Mouse (Mus musculus) forebrain, embryonic 16.5 days (tissue): ENCODE data around the gene Ckmt1. TPM values are rescaled to one million over a fixed set of nuclear protein-coding genes. Genes with fewer than 3 reads are reported as not detected.
A peak's percentile ranks its signal among the peaks of the same experiment; 100 is the strongest.

Source experiments
- ATAC-seq: fragments of 200-750 bp; cut with Nextera tagmentation; 2 replicates; pipeline ENCODE4 v1.8.0; 2017; ENCODE audit warnings: mild to moderate bottlenecking, moderate library complexity
- H3K27ac ChIP-seq: fragments of 300-500 bp; sonication (generic); 2 replicates; pipeline ENCODE4 v1.5.1; 2014; ENCODE audit warnings: low read length, control low read depth
- H3K27me3 ChIP-seq: fragments of 300-500 bp; sonication (generic); replicated peaks from 2 replicates; pipeline ENCODE4 v1.6.1; 2014; ENCODE audit warnings: low read length; ENCODE audit not compliant: control insufficient read depth, insufficient read depth
- H3K36me3 ChIP-seq: fragments of 300-500 bp; sonication (generic); 2 replicates; pipeline ENCODE4 v1.6.1; 2014; ENCODE audit not compliant: control insufficient read depth, insufficient read depth
- H3K4me1 ChIP-seq: fragments of 300-500 bp; sonication (generic); replicated peaks from 2 replicates; pipeline ENCODE4 v1.6.1; 2014; ENCODE audit warnings: low read length; ENCODE audit not compliant: control insufficient read depth, insufficient read depth
- H3K4me2 ChIP-seq: fragments of 300-500 bp; sonication (generic); 2 replicates; pipeline ENCODE4 v1.6.1; 2014; ENCODE audit warnings: mild to moderate bottlenecking, low read length, control low read depth
- H3K4me3 ChIP-seq: fragments of 300-500 bp; sonication (generic); replicated peaks from 2 replicates; pipeline ENCODE4 v1.5.1; 2014; ENCODE audit warnings: mild to moderate bottlenecking, low read length, control low read depth
- H3K9ac ChIP-seq: fragments of 300-500 bp; sonication (generic); replicated peaks from 2 replicates; pipeline ENCODE4 v1.6.1; 2014; ENCODE audit warnings: low read depth, low read length, control low read depth
- H3K9me3 ChIP-seq: fragments of 300-500 bp; sonication (generic); 2 replicates; pipeline ENCODE4 v1.6.1; 2016; ENCODE audit warnings: low read length; ENCODE audit not compliant: control insufficient read depth
- WGBS: fragments of 180-500 bp; shearing (Covaris S2); extraction: QIAGEN DNeasy Blood & Tissue Kit; methylation state at CpG from one replicate; pipeline ENCODE4 v1.1.7; 2014; 5-methylcytosine and 5-hydroxymethylcytosine counted together
- polyA plus RNA-seq: library from polyadenylated mRNA; unstranded; fragments of >200 nt; fragmentation: Nextera tagmentation; extraction: Ambion mirVana; gene quantifications from 2 replicates; pipeline ENCODE4 v1.2.1, GENCODE M21; 2015

Ckmt1 gene
- 26.3 and 35.7 TPM in 2 replicates for polyA plus RNA-seq

DNA sequence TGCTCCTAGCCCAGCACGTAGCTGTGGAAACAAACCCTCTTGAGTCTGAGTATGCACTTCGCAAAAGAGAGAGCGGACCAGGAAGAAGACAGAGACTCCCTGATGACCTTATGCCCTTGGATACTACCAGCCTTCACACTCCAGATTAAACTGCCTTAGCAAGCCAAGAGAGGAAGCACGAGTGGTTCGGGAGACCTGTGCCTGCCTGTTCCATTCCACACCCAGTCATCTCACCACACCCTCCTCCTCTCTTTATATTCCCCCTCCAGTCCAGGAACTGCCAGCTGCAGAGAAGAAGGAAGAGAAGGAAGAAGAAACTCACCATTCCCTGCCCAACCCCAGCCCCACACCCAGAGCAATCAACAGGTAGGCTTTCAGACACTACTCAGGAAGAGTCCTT lies at the start of gene Ckmt1:
Ckmt1 (plus strand) TSS at position 221 of the 400 bp plus-strand sequence.
- Histone ChIP-seq H3K27ac (no peak within 1 kb of the TSS), H3K9ac (peak within 1 kb of the TSS; percentile 62), H3K9me3 (no peaks in the 10 kb centered on the region), H3K36me3 (no peaks in the 10 kb centered on the region), H3K4me2 (peak within 1 kb of the TSS; percentile 62), H3K27me3 (peaks cover 13% of the 10 kb centered on the region), H3K4me3 (peak within 1 kb of the TSS; percentile 53), H3K4me1 (peaks cover 14% of the 10 kb centered on the region)
- 47% methylated on average over 5 of the region's 5 CpGs for WGBS
- no peak for ATAC-seq

GRCm38 (mm10) chr2:121308997-121309416 lies 48.5 kb upstream of the Ckmt1 start:
- no peaks in the 10 kb centered on the region for H3K4me1 ChIP-seq
- H3K4me3 ChIP-seq, result no peak overlapping the region
- no peak overlapping the region for H3K9ac ChIP-seq
- H3K9me3 ChIP-seq, result no peaks in the 10 kb centered on the region
- 49% methylated on average over 5 of the region's 5 CpGs for WGBS
- no peak for ATAC-seq
- no peak overlapping the region for H3K27ac ChIP-seq
- H3K36me3 ChIP-seq, result 0 out of 2 replicates have a peak, but pooled peaks cover 5% of the 10 kb centered on the region
- H3K27me3 ChIP-seq, result no peaks in the 10 kb centered on the region
- no peak overlapping the region for H3K4me2 ChIP-seq

DNA sequence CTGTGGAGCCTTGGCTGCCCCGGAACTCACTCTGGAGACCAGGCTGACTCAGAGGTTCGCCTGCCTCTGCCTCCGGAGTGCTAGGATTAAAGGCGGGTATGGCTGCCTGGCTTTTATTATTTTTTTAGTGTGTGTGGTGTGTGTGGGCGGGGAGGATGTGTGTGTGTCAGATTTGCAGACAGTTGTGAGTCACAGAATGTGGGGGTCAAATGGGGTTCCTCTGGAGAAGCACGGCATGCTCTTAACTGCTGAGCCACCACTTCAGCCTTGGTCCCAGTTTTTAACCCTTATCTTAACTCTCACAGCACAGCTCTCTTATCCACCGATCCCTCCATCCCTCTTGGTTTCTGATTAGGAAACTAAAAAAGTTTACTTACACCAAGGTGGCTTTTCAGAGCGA lies 41.2 kb upstream of the Ckmt1 start:
- Histone ChIP-seq H3K4me1 (no peaks in the 10 kb centered on the region), H3K9me3 (no peaks in the 10 kb centered on the region), H3K27me3 (no peaks in the 10 kb centered on the region), H3K27ac (no peak overlapping the region), H3K36me3 (no peaks in the 10 kb centered on the region), H3K4me2 (no peak overlapping the region), H3K4me3 (no peak overlapping the region), H3K9ac (no peak overlapping the region)
- WGBS, result 85% methylated on average over 8 of the region's 8 CpGs
- no peak for ATAC-seq

DNA sequence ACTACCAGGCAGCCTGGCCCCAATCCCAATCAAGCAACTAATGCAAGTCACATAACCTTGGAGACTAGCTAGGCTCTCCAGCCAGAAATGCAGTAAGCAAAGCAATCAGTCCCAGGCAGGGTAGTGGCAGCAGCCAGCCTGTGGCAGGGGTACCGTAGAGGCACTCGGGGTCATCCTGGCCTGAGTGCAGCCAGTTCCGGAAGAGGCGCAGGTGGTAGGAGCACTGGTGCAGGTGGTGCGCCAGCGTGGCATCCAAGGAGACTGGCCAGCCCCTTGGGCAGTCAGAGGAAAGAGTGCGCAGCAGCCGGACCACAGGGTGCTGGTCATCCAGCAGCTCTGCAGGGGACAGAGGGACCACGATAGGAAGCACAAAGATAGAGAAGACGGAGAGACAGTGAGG lies 34.5 kb upstream of the Ckmt1 start:
- no peak overlapping the region for H3K27ac ChIP-seq
- no peak overlapping the region for H3K9ac ChIP-seq
- no peaks in the 10 kb centered on the region for H3K36me3 ChIP-seq
- ATAC-seq, result no peak
- H3K27me3 ChIP-seq, result no peaks in the 10 kb centered on the region
- no peak overlapping the region for H3K4me2 ChIP-seq
- no peaks in the 10 kb centered on the region for H3K4me1 ChIP-seq
- H3K9me3 ChIP-seq, result no peaks in the 10 kb centered on the region
- no peak overlapping the region for H3K4me3 ChIP-seq
- WGBS, result 93% methylated on average over 10 of the region's 10 CpGs

GRCm38 (mm10) chr2:121323693-121324470 lies 33.6 kb upstream of the Ckmt1 start:
- Histone ChIP-seq H3K9ac (no peak overlapping the region), H3K4me2 (no peak overlapping the region), H3K9me3 (no peaks in the 10 kb centered on the region), H3K4me3 (no peak overlapping the region), H3K27me3 (no peaks in the 10 kb centered on the region), H3K36me3 (no peaks in the 10 kb centered on the region), H3K27ac (no peak overlapping the region), H3K4me1 (no peaks in the 10 kb centered on the region)
- no peak for ATAC-seq
- 84% methylated on average over 10 of the region's 10 CpGs for WGBS

- ATAC-seq, result no peak
- Histone ChIP-seq H3K4me3 (no peak overlapping the region), H3K9me3 (no peaks in the 10 kb centered on the region), H3K36me3 (no peaks in the 10 kb centered on the region), H3K4me1 (no peaks in the 10 kb centered on the region), H3K27me3 (no peaks in the 10 kb centered on the region), H3K4me2 (no peak overlapping the region), H3K9ac (no peak overlapping the region), H3K27ac (no peak overlapping the region)
- WGBS, result 93% methylated on average over 2 of the region's 2 CpGs
These were observed 28.0 kb upstream of the Ckmt1 start for GRCm38 (mm10) chr2:121329492-121329891.

DNA sequence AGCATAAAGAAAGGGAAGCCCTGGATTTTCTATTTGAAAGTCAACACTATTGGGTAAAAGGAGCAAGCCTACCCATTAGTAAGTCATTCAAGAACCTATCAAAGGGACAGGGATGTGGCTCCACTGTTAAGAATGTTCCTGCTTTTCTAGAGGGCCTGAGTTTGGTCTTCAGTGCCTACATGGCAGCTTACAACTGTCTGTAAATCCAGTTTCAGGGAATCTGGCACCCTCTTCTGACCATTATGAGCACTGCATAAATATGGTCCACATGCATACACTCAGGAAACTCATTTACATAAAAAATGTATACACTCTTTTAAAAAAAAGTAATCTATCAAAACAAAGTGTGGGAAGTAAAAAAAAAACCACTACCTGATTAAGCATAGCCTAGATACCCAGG lies 18.5 kb upstream of the Ckmt1 start:
- Histone ChIP-seq H3K36me3 (peaks cover 2% of the 10 kb centered on the region; the same call in 1 of the 2 replicates), H3K9me3 (no peaks in the 10 kb centered on the region), H3K9ac (no peak overlapping the region), H3K4me2 (no peak overlapping the region), H3K27me3 (no peaks in the 10 kb centered on the region), H3K27ac (no peak overlapping the region), H3K4me3 (no peak overlapping the region), H3K4me1 (no peaks in the 10 kb centered on the region)
- no peak for ATAC-seq

GRCm38 (mm10) chr2:121353156-121353555 lies 4.4 kb upstream of the Ckmt1 start:
- Histone ChIP-seq H3K4me2 (no peak overlapping the region), H3K9ac (no peak overlapping the region), H3K4me1 (peaks cover 7% of the 10 kb centered on the region), H3K9me3 (no peaks in the 10 kb centered on the region), H3K4me3 (no peak overlapping the region), H3K27ac (no peak overlapping the region), H3K27me3 (peaks cover 9% of the 10 kb centered on the region), H3K36me3 (no peaks in the 10 kb centered on the region)
- 77% methylated on average over 8 of the region's 8 CpGs for WGBS
- no peak for ATAC-seq

DNA sequence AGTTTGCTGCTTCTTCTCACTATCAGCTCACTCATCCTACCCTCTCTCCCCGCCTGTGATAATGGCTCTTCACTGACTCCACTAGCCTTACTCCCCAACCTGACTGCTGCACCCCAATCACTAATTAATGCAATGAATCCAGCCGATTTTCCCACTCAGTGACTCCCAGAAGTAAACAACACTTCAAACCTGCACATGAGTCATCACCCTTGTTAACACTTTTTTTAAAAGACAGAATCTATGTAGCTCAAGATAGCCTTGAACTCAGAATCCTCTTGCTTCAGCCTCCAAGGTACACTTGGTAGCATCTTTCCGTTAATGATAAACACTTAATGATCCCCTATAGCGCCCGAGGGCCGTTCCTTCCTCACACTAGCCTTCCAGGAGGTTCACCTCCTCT lies 3.1 kb upstream of the Ckmt1 start:
- Histone ChIP-seq H3K27ac (no peak overlapping the region), H3K27me3 (peaks cover 11% of the 10 kb centered on the region), H3K36me3 (no peaks in the 10 kb centered on the region), H3K9ac (peak overlapping the region; percentile 80), H3K4me3 (peak overlapping the region; percentile 85), H3K9me3 (no peaks in the 10 kb centered on the region), H3K4me2 (peak overlapping the region; percentile 89), H3K4me1 (peaks cover 14% of the 10 kb centered on the region)
- WGBS, result 3% methylated on average over 6 of the region's 6 CpGs
- ATAC-seq, result no peak
